Mouse (Mus musculus): ENCODE data around the gene Cdc16. TPM values are rescaled to one million over a fixed set of nuclear protein-coding genes. Genes with fewer than 3 reads are reported as not detected.
"Not testable (repeated sequence)": the region's sequence is repeated elsewhere in the genome, so short reads cannot be mapped to it uniquely, and the experiment has no call there.

The Cdc16 gene
- 175 and 187 TPM in 2 replicates for polyA plus RNA-seq (2014; fragmentation: Nextera tagmentation; extraction: Ambion mirVana)

GRCm38 (mm10) chr8:13756982-13757804, at the start of gene Cdc16:
Gene Cdc16 (plus strand): TSS chr8:13757676.
- 7% methylated on average over 40 of the region's 40 CpGs for WGBS

DNA sequence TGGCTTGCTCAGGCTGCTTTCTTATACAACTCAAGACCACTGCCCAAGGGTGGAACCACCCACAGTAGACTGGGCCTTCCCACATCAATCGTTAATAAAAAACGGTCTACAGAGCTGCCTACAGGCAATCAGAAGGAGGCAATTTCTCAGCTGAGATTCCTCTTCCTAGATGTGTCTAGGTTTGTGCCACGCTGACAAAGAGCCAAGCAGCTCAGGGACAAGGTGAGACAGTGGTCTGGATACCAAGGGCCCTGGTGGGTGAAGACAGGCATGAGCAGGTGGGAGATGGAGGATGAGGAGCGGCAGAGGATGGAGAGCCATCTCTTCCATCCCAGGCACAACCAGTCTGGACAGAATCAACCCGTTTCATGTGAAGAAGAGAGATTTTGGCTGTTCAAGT, 49.0 kb upstream of the Cdc16 start:
- Histone ChIP-seq H3K27me3 (replicated peaks; ENCODE audit: control insufficient read depth, insufficient read depth, low read length) (no peaks in the 10 kb centered on the region), H3K4me1 (replicated peaks; ENCODE audit: control insufficient read depth, insufficient read depth, low read length) (0 out of 2 replicates have a peak, but pooled peaks cover 6% of the 10 kb centered on the region), H3K4me2 (ENCODE audit: low read length) (no peak overlapping the region), H3K9ac (ENCODE audit: low read length) (no peak overlapping the region), H3K36me3 (ENCODE audit: control insufficient read depth, insufficient read depth, low read length) (no peaks in the 10 kb centered on the region), H3K27ac (ENCODE audit: low read depth) (no peak overlapping the region), H3K4me3 (ENCODE audit: low read depth, low read length) (no peak overlapping the region), H3K9me3 (ENCODE audit: control insufficient read depth, low read length) (no peaks in the 10 kb centered on the region)
- ATAC-seq (replicated peaks; ENCODE audit: low FRiP score, low TSS enrichment, low read depth), result no peak
- WGBS, result 91% methylated on average over 5 of the region's 5 CpGs
- DNase-seq (ENCODE audit: low spot score), result no peak

More at GRCm38 (mm10) chr8:13756982-13757804, at the start of gene Cdc16:
- DNase-seq (ENCODE audit: low spot score) (peak; percentile 98), ATAC-seq (replicated peaks; ENCODE audit: low FRiP score, low TSS enrichment, low read depth) (peak; percentile 96)
- Histone ChIP-seq H3K9me3 (ENCODE audit: control insufficient read depth, low read length) (no peaks in the 10 kb centered on the region), H3K4me3 (ENCODE audit: low read depth, low read length) (peak within 1 kb of the TSS; percentile 88), H3K4me2 (ENCODE audit: low read length) (peak within 1 kb of the TSS; percentile 61), H3K36me3 (ENCODE audit: control insufficient read depth, insufficient read depth, low read length) (peaks cover 24% of the 10 kb centered on the region), H3K27ac (ENCODE audit: low read depth) (peak within 1 kb of the TSS; percentile 82), H3K4me1 (replicated peaks; ENCODE audit: control insufficient read depth, insufficient read depth, low read length) (peaks cover 20% of the 10 kb centered on the region), H3K27me3 (replicated peaks; ENCODE audit: control insufficient read depth, insufficient read depth, low read length) (no peaks in the 10 kb centered on the region), H3K9ac (ENCODE audit: low read length) (peak within 1 kb of the TSS; percentile 89)

DNA sequence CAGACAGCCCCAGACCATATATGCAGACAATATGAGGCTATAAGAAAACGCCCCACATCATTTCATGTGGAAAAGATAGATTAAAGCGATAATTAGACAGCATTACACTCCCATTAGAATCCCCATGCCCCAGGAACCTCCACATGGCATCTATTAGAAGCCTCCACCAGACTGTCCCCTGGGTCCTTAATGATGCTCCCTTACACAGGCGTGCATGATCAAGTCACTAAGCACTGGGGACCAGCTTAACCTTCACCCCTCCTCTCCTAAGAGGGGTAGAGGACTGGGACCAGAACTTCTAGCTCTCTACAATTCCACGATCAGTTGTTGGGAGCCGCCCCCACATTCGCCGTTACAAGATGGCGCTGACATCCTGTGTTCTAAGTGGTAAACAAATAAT, 38.5 kb upstream of the Cdc16 start:
- DNase-seq (ENCODE audit: low spot score), result no peak
- H3K4me2 ChIP-seq (ENCODE audit: low read length), result no peak overlapping the region
- no peaks in the 10 kb centered on the region for H3K9me3 ChIP-seq (ENCODE audit: control insufficient read depth, low read length)
- no peaks in the 10 kb centered on the region for H3K36me3 ChIP-seq (ENCODE audit: control insufficient read depth, insufficient read depth, low read length)
- no peak overlapping the region for H3K27ac ChIP-seq (ENCODE audit: low read depth)
- no peaks in the 10 kb centered on the region for H3K4me1 ChIP-seq (replicated peaks; ENCODE audit: control insufficient read depth, insufficient read depth, low read length)
- no peak for ATAC-seq (replicated peaks; ENCODE audit: low FRiP score, low TSS enrichment, low read depth)
- WGBS, result 94% methylated on average over 8 of the region's 8 CpGs
- no peak overlapping the region for H3K9ac ChIP-seq (ENCODE audit: low read length)
- H3K4me3 ChIP-seq (ENCODE audit: low read depth, low read length), result no peak overlapping the region
- H3K27me3 ChIP-seq (replicated peaks; ENCODE audit: control insufficient read depth, insufficient read depth, low read length), result no peaks in the 10 kb centered on the region

DNA sequence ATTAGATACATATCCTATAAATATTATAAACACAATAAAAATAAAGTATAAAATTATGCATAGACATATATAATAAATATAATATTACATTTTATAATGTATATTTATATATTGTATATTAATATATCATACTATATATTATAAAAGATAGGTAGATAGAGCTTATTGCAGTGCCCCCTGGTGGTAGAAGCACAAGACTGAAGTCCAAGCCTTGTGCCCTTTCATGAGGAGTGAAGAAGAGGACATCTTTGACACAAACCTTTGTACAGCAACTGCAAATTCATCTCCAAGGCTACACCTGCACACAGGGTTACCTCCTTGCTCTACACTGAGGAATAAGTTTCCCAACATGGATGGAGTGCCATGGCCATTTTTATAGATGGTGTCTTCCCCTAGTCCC, 31.8 kb upstream of the Cdc16 start:
- H3K4me1 ChIP-seq (replicated peaks; ENCODE audit: control insufficient read depth, insufficient read depth, low read length), result no peaks in the 10 kb centered on the region
- no peaks in the 10 kb centered on the region for H3K9me3 ChIP-seq (ENCODE audit: control insufficient read depth, low read length)
- H3K4me2 ChIP-seq (ENCODE audit: low read length), result no peak overlapping the region
- no peaks in the 10 kb centered on the region for H3K27me3 ChIP-seq (replicated peaks; ENCODE audit: control insufficient read depth, insufficient read depth, low read length)
- H3K27ac ChIP-seq (ENCODE audit: low read depth), result no peak overlapping the region
- peak; percentile 61 for DNase-seq (ENCODE audit: low spot score)
- no peak for ATAC-seq (replicated peaks; ENCODE audit: low FRiP score, low TSS enrichment, low read depth)
- H3K9ac ChIP-seq (ENCODE audit: low read length), result no peak overlapping the region
- H3K36me3 ChIP-seq (ENCODE audit: control insufficient read depth, insufficient read depth, low read length), result no peaks in the 10 kb centered on the region
- H3K4me3 ChIP-seq (ENCODE audit: low read depth, low read length), result no peak overlapping the region

GRCm38 (mm10) chr8:13727469-13728094, 29.9 kb upstream of the Cdc16 start:
- H3K4me2 ChIP-seq (ENCODE audit: low read length), result no peak overlapping the region
- DNase-seq (ENCODE audit: low spot score), result no peak
- no peaks in the 10 kb centered on the region for H3K4me1 ChIP-seq (replicated peaks; ENCODE audit: control insufficient read depth, insufficient read depth, low read length)
- no peak for ATAC-seq (replicated peaks; ENCODE audit: low FRiP score, low TSS enrichment, low read depth)
- WGBS, result 70% methylated on average over 10 of the region's 10 CpGs
- H3K9ac ChIP-seq (ENCODE audit: low read length), result no peak overlapping the region
- no peaks in the 10 kb centered on the region for H3K27me3 ChIP-seq (replicated peaks; ENCODE audit: control insufficient read depth, insufficient read depth, low read length)
- no peaks in the 10 kb centered on the region for H3K9me3 ChIP-seq (ENCODE audit: control insufficient read depth, low read length)
- no peak overlapping the region for H3K4me3 ChIP-seq (ENCODE audit: low read depth, low read length)
- no peak overlapping the region for H3K27ac ChIP-seq (ENCODE audit: low read depth)
- H3K36me3 ChIP-seq (ENCODE audit: control insufficient read depth, insufficient read depth, low read length), result no peaks in the 10 kb centered on the region

DNA sequence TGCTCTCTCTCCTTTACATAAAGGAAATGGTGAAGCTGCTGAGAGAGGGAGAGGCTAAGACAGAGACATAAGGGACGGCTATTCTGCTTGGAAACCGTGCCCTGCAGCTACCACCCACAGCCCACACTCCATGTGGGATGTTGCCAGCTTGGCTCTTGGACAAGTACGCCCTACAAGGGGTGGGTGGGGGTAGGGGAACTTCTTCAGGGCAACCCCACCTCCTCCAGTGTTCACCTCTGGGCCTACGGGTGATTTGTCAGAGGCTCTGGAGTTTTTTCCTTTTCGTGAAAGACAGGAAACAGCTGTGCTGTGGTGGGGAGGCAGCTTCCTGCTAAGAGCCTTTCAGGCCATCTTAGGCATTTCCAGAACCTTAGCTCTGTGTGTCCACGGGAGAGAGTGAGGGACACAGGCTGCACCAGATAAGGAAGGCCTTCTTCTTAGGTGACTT, 17.1 kb upstream of the Cdc16 start:
- DNase-seq (ENCODE audit: low spot score) (peak; percentile 59), ATAC-seq (replicated peaks; ENCODE audit: low FRiP score, low TSS enrichment, low read depth) (peak; percentile 62)
- H3K9ac ChIP-seq (ENCODE audit: low read length), result no peak overlapping the region
- H3K4me3 ChIP-seq (ENCODE audit: low read depth, low read length), result no peak overlapping the region
- no peaks in the 10 kb centered on the region for H3K9me3 ChIP-seq (ENCODE audit: control insufficient read depth, low read length)
- H3K36me3 ChIP-seq (ENCODE audit: control insufficient read depth, insufficient read depth, low read length), result no peaks in the 10 kb centered on the region
- 14% methylated on average over 6 of the region's 6 CpGs for WGBS
- no peaks in the 10 kb centered on the region for H3K27me3 ChIP-seq (replicated peaks; ENCODE audit: control insufficient read depth, insufficient read depth, low read length)
- peaks cover 8% of the 10 kb centered on the region; the same call in 1 of the 2 replicates for H3K4me1 ChIP-seq (replicated peaks; ENCODE audit: control insufficient read depth, insufficient read depth, low read length)
- peak overlapping the region; percentile 83 for H3K27ac ChIP-seq (ENCODE audit: low read depth)
- H3K4me2 ChIP-seq (ENCODE audit: low read length), result peak overlapping the region; percentile 20

- WGBS, result 82% methylated on average over 7 of the region's 7 CpGs
- Histone ChIP-seq H3K4me3 (ENCODE audit: low read depth, low read length) (no peak overlapping the region), H3K27me3 (replicated peaks; ENCODE audit: control insufficient read depth, insufficient read depth, low read length) (no peaks in the 10 kb centered on the region), H3K4me1 (replicated peaks; ENCODE audit: control insufficient read depth, insufficient read depth, low read length) (peaks cover 8% of the 10 kb centered on the region; the same call in 1 of the 2 replicates), H3K36me3 (ENCODE audit: control insufficient read depth, insufficient read depth, low read length) (no peaks in the 10 kb centered on the region), H3K4me2 (ENCODE audit: low read length) (no peak overlapping the region), H3K27ac (ENCODE audit: low read depth) (peak overlapping the region; percentile 83), H3K9ac (ENCODE audit: low read length) (no peak overlapping the region), H3K9me3 (ENCODE audit: control insufficient read depth, low read length) (no peaks in the 10 kb centered on the region)
- ATAC-seq (replicated peaks; ENCODE audit: low FRiP score, low TSS enrichment, low read depth), result no peak
- DNase-seq (ENCODE audit: low spot score), result no peak
These were observed 16.5 kb upstream of the Cdc16 start for GRCm38 (mm10) chr8:13740817-13741613.

GRCm38 (mm10) chr8:13746212-13746611, 11.3 kb upstream of the Cdc16 start:
- not testable (repeated sequence) for H3K27ac ChIP-seq (ENCODE audit: low read depth); H3K36me3 ChIP-seq (ENCODE audit: control insufficient read depth, insufficient read depth, low read length); H3K4me2 ChIP-seq (ENCODE audit: low read length); H3K9me3 ChIP-seq (ENCODE audit: control insufficient read depth, low read length); H3K4me3 ChIP-seq (ENCODE audit: low read depth, low read length); H3K27me3 ChIP-seq (replicated peaks; ENCODE audit: control insufficient read depth, insufficient read depth, low read length); DNase-seq (ENCODE audit: low spot score); H3K9ac ChIP-seq (ENCODE audit: low read length); ATAC-seq (replicated peaks; ENCODE audit: low FRiP score, low TSS enrichment, low read depth)
- H3K4me1 ChIP-seq (replicated peaks; ENCODE audit: control insufficient read depth, insufficient read depth, low read length), result peaks cover 13% of the 10 kb centered on the region
- WGBS, result 97% methylated on average over 5 of the region's 6 CpGs

Measured in intestine, embryonic 14.5 days (tissue).